Mouse (Mus musculus) left cerebral cortex, adult 11 months (tissue): ENCODE results near the gene F830045P16Rik.

Experiments used
- DNase-seq: peaks from one replicate; pipeline ENCODE4 v3.0.0; 2022; ENCODE audit warnings: low spot score

The F830045P16Rik gene

GRCm38 (mm10) chr2:129536377-129536776 is at the start of gene F830045P16Rik:
Gene F830045P16Rik, minus strand, starts transcription at chr2:129536602.
- no peak for DNase-seq

DNA sequence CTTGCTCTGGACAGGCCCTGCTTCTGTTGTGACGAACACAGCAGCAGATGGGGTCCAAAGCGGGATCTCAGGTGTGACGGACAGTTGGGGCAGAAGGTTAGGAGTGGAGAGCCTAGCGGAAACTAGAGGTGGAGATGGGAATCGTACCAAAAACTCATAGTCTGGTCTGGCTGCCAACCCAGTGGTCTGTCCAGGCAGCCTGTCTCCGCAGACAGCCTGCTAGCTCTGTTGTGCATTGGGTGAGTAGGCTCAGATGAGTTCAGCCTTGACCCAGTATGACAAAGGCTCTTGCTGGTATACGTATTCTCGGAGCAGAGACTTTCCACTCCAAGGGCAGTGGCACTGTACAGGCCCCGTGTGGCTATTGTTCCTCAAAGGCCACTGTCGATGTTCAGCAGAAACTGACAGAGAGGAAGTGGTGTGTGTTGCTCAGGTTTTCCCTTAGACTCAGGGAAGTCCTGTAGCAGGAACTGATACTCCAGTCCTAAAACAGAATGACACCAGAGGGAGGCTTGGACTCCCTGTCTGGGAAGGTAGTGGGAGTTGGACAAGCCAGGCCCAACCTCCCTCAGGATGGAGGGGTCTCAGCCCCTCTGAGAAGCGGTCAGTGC is 49.6 kb upstream of the F830045P16Rik start:
- DNase-seq = no peak

DNA sequence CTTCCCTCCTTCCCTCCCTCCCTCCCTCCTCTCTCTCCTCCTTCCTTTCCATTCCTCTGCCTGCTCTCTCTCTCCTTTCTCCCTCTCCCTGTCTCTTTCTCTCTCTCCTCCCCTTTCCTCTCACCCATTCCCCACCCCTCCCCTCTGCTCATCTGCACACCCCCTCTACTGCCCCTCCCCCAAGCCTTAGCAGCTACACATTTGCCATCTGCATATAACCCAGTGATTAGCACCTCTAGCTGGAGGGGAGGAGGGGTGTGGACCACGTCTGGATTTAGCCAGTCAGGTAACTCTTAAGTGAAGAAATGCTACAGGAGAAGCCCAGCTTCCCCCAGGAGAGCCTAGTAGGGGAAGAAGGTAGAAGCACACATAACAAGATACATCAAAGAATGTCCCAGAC is 48.5 kb upstream of the F830045P16Rik start:
- DNase-seq = no peak

GRCm38 (mm10) chr2:129582261-129582660 is 45.9 kb upstream of the F830045P16Rik start:
- DNase-seq = no peak

GRCm38 (mm10) chr2:129581826-129582225 is 45.4 kb upstream of the F830045P16Rik start:
- no peak for DNase-seq

DNA sequence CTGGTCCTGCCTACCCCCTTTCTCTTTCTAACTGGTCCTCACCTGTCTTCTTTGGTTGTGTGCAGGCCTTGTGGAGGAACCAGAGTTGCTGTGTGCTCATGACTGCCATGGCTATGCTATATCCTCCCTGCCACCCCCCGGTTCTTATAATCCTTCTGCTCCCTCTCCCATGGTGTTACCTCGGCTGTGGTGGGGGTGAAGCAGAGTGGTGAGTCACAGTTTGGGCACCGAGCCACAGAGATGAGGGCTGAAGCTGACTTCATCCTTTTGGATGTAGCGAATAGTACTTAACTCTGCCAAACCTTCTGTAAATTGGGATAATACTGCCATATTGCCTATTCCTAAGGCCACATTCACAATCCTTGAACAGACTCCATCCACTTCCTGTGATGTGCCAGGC is 44.3 kb upstream of the F830045P16Rik start:
- no peak for DNase-seq

GRCm38 (mm10) chr2:129576611-129577447 is 40.4 kb upstream of the F830045P16Rik start:
- no peak for DNase-seq

GRCm38 (mm10) chr2:129575113-129575512 is 38.7 kb upstream of the F830045P16Rik start:
- DNase-seq = no peak

- peak; percentile 71 for DNase-seq
Observed at GRCm38 (mm10) chr2:129574395-129575046, 38.1 kb upstream of the F830045P16Rik start.

GRCm38 (mm10) chr2:129573701-129574273 is 37.4 kb upstream of the F830045P16Rik start:
- DNase-seq = no peak

DNA sequence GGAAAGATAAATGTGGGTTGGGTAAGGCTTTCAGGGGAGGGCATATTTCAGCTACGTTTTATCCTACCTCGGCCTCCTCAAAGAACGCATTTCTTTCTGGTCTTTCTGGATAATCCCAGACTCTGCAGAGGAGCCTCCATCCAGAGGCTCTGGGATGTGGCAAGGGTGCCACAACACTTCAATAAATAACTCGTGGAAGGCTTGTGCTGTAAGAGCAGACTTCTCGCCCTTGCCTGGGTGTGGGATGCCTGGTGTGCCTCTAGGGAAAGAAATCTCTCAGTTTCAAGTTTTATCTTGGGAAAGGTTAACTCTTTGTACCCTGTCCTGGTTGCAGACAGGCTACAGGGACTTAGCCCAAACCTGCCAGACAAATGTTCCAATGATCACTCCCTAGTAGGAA is 33.2 kb upstream of the F830045P16Rik start:
- DNase-seq = no peak

- DNase-seq = no peak
Observed at GRCm38 (mm10) chr2:129569120-129569519, 32.7 kb upstream of the F830045P16Rik start.

DNA sequence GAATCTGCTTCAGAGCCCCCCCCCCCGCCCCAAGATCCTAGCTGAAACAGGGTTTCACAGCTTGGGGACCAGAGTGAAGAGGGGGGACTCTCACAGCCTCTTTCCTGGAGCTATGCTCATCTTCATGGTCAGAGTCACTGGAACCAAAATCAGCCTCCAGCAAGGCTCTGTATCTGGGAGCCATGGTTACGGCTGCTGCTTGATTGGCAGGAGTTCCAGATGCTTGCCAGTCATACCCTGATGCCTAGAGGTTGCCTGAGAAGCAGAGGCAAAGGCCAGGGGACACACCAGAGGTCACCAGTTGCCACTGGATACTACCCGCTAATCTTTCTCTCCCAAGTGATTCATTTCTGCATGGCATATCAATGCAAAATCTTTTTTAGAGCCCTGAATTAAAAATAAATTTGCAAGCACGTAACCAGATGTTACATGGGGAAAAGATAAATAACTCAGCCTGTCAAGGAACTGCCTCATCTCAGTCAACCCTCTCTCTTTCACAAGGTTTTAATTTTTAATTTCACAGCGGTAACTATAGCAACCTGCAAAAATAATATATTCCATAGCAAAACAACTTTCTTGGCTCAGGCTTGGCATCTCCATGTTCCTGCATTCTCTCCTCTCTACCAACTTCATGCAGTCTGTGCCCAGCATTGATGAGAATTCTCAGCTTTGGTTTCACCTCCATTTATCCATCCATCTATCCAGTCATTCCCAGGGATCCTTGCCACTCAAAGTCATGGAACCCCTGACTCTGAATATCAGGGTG is 27.7 kb upstream of the F830045P16Rik start:
- DNase-seq = no peak

- DNase-seq = no peak
Observed at GRCm38 (mm10) chr2:129561796-129562195, 25.4 kb upstream of the F830045P16Rik start.

- no peak for DNase-seq
Observed at GRCm38 (mm10) chr2:129558875-129559219, 22.4 kb upstream of the F830045P16Rik start.

DNA sequence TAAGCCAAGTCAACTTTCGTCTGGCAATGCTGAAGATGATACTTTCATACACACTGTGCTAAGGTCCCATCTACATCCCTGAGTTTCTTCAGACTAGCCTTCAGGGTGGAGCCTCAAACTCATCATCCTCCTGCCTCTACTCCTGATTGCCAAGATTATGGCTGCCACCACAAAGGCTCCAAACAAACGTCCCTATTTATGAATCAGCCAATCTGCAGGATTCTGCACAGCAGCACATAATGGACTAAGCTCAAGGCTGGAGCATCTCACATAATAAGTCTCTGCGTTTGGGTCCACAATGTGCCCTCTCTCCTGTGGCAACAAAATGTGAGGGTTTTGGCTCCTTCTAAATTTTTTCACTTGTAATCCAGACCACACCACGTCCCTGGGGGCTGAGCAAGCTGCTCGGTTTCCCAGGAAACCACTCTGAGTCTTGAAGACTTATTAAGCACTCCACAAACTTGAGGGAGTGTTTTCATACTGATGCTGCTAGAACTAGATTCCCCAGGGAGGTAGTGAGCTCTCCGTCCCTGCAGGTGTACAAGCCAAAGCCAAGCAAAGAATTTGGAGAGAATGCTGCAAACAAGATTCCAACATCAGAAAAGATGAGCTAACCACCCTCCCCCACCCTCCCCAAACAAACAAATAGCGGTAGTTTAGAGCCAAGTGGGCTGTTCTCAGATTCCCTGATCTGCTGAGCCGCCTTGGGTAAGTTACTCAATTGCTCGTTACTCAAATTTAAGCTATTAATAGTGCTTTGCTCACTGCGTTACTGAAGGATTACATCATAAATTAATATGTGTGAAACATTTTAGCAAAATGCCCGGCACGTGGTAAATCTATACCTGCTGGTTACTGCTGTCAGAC is 21.8 kb upstream of the F830045P16Rik start:
- no peak for DNase-seq

DNA sequence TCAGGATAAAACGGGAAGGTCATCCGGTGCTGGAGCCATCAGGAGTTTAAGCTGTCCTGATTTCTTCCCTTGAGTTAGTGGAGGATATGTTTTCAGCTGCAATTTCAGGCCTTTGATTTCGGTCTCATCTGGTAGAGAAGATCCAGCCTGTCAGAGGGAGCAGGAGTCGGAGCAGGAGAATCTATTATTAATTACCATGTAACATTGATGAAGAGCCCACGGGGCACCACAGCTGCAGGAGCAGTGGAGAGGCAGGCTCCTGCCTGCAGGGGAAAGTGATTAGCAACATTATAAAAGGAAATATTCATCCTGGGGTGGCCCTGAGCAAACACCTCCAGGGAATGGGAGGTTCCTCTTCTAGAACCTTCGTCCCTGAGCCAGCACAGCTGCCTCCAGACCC is 19.7 kb upstream of the F830045P16Rik start:
- no peak for DNase-seq

GRCm38 (mm10) chr2:129550781-129551180 is 14.4 kb upstream of the F830045P16Rik start:
- no peak for DNase-seq

GRCm38 (mm10) chr2:129549537-129550135 is 13.2 kb upstream of the F830045P16Rik start:
- no peak for DNase-seq

- no peak for DNase-seq
Observed at GRCm38 (mm10) chr2:129546772-129547171, 10.4 kb upstream of the F830045P16Rik start.

DNA sequence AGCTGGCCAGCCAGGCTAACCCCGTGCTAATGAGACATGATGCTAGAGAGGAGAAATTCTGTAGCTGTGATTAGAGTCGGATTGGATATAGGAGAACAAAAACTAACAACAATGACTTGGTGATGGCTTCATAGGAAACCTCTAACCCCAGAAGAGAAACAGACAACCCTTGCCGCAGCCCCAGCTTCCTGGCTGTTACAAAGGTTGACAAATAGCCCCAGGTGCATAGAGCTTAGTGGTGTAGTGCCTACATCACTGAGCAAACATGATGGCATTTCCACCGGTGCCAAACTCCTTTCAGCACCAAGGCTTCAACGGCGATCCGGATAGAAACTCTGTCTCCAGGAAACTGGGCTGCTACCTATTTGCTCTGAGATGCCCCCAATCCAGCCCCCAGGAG is 9.2 kb upstream of the F830045P16Rik start:
- no peak for DNase-seq
